Mouse (Mus musculus): ENCODE measurements around the gene Sap30l. TPM values are rescaled to one million over a fixed set of nuclear protein-coding genes. Genes with fewer than 3 reads are reported as not detected.
A peak's percentile ranks its signal among the peaks of the same experiment; 100 is the strongest.
"Not testable (repeated sequence)": the region's sequence is repeated elsewhere in the genome, so short reads cannot be mapped to it uniquely, and the experiment has no call there.

Gene Sap30l
- polyA plus RNA-seq, 2 experiments, result 20.7 to 31.4 TPM

DNA sequence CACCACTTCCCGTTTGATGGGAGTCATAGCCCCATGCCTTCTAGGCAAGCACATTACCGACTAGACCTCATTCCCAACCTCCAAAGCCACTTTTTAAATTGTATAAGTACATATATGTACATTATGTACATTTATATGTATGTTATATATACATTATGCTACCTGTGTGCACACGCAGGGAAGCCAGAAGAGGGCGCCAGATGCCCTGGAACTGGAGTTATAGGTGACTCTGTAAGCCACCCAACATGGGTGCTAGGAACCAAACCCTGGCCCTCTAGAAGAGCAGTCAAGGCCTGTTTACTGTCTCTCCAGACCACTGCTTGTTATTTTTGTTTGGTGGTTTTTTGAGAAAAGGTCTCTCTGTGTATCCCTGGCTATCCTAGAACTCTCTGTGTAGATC lies 16.8 kb downstream of the Sap30l start:
- Histone ChIP-seq H3K4me3 (replicated peaks; ENCODE audit: low read length) (no peak overlapping the region), H3K9me3 (ENCODE audit: control insufficient read depth, low read length) (no peaks in the 10 kb centered on the region), H3K36me3 (ENCODE audit: control insufficient read depth, insufficient read depth, low read length) (no peaks in the 10 kb centered on the region), H3K4me1 (ENCODE audit: control insufficient read depth, insufficient read depth, low read length) (no peaks in the 10 kb centered on the region), H3K27ac (replicated peaks; ENCODE audit: low read depth, low read length) (no peak overlapping the region), H3K4me2 (replicated peaks; ENCODE audit: low read depth, low read length, severe bottlenecking) (no peak overlapping the region), H3K9ac (ENCODE audit: low read depth, low read length, severe bottlenecking) (no peak overlapping the region), H3K27me3 (ENCODE audit: control insufficient read depth, insufficient read depth, low read length) (no peaks in the 10 kb centered on the region)
- ATAC-seq (ENCODE audit: low FRiP score, low read depth), result no peak
- DNase-seq (ENCODE audit: low spot score), result no peak
- WGBS, result 75% methylated on average over 4 of the region's 4 CpGs
- TF ChIP-seq POLR2A (IDR thresholded peaks at IDR 0.05; ENCODE audit: borderline replicate concordance, extremely low read depth, insufficient read depth, insufficient read length), result no peak

DNA sequence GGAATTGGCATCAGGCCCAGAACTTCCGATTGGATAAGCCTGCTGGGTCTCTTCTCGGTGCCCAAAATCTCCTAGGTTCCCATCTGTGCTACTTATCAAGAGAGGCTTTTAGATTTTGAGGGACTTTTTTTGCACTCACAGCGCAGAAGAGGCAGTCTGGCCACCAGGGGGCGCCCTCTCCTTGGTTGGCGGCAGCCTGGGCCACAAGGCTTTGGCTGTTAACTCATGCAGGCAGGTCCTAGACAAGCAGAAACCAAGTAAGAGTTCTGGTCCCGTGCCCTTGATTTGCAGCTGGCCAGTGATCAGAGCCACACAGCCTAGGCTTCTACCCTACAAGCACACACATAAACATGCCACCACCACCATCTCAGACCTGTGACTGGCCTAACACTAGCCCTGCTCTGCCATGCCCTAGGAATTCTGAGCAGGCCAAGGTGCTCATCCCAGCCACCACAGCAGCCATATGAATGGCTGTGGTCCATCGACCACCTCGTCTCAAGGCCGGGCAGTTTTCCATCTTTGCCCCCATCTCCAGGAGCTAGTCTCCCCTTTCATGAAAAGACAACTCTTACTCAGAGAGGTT lies 18.7 kb downstream of the Sap30l start:
- TF ChIP-seq POLR2A (IDR thresholded peaks at IDR 0.05; ENCODE audit: borderline replicate concordance, extremely low read depth, insufficient read depth, insufficient read length), result no peak
- DNase-seq (ENCODE audit: low spot score) (peak; percentile 80), ATAC-seq (ENCODE audit: low FRiP score, low read depth) (peak; percentile 61; the same call in 1 of the 2 replicates)
- 27% methylated on average over 9 of the region's 9 CpGs for WGBS
- H3K4me2 ChIP-seq (replicated peaks; ENCODE audit: low read depth, low read length, severe bottlenecking), result no peak overlapping the region
- H3K4me1 ChIP-seq (ENCODE audit: control insufficient read depth, insufficient read depth, low read length), result peaks cover 10% of the 10 kb centered on the region
- H3K9ac ChIP-seq (ENCODE audit: low read depth, low read length, severe bottlenecking), result no peak overlapping the region
- peaks cover 4% of the 10 kb centered on the region; the same call in 1 of the 2 replicates for H3K27me3 ChIP-seq (ENCODE audit: control insufficient read depth, insufficient read depth, low read length)
- H3K9me3 ChIP-seq (ENCODE audit: control insufficient read depth, low read length), result no peaks in the 10 kb centered on the region
- no peaks in the 10 kb centered on the region for H3K36me3 ChIP-seq (ENCODE audit: control insufficient read depth, insufficient read depth, low read length)
- H3K4me3 ChIP-seq (replicated peaks; ENCODE audit: low read length), result no peak overlapping the region
- no peak overlapping the region for H3K27ac ChIP-seq (replicated peaks; ENCODE audit: low read depth, low read length)

- not testable (repeated sequence) for H3K36me3 ChIP-seq (ENCODE audit: control insufficient read depth, insufficient read depth, low read length); H3K9ac ChIP-seq (ENCODE audit: low read depth, low read length, severe bottlenecking); DNase-seq (ENCODE audit: low spot score); H3K4me3 ChIP-seq (replicated peaks; ENCODE audit: low read length); ATAC-seq (ENCODE audit: low FRiP score, low read depth); H3K4me2 ChIP-seq (replicated peaks; ENCODE audit: low read depth, low read length, severe bottlenecking); H3K9me3 ChIP-seq (ENCODE audit: control insufficient read depth, low read length); H3K27ac ChIP-seq (replicated peaks; ENCODE audit: low read depth, low read length)
- Histone ChIP-seq H3K27me3 (ENCODE audit: control insufficient read depth, insufficient read depth, low read length) (peaks cover 21% of the 10 kb centered on the region), H3K4me1 (ENCODE audit: control insufficient read depth, insufficient read depth, low read length) (peaks cover 22% of the 10 kb centered on the region)
- 98% methylated on average over 2 of the region's 2 CpGs for WGBS
These were observed 21.7 kb downstream of the Sap30l start for GRCm38 (mm10) chr11:57823159-57823558.

GRCm38 (mm10) chr11:57823714-57824113 lies 22.3 kb downstream of the Sap30l start:
- Histone ChIP-seq H3K9ac (ENCODE audit: low read depth, low read length, severe bottlenecking) (no peak overlapping the region), H3K27ac (replicated peaks; ENCODE audit: low read depth, low read length) (no peak overlapping the region), H3K9me3 (ENCODE audit: control insufficient read depth, low read length) (no peaks in the 10 kb centered on the region), H3K36me3 (ENCODE audit: control insufficient read depth, insufficient read depth, low read length) (no peaks in the 10 kb centered on the region), H3K27me3 (ENCODE audit: control insufficient read depth, insufficient read depth, low read length) (peaks cover 26% of the 10 kb centered on the region), H3K4me1 (ENCODE audit: control insufficient read depth, insufficient read depth, low read length) (peaks cover 26% of the 10 kb centered on the region), H3K4me3 (replicated peaks; ENCODE audit: low read length) (no peak overlapping the region), H3K4me2 (replicated peaks; ENCODE audit: low read depth, low read length, severe bottlenecking) (no peak overlapping the region)
- WGBS, result 61% methylated on average over 7 of the region's 7 CpGs
- no peak for ATAC-seq (ENCODE audit: low FRiP score, low read depth)
- no peak for DNase-seq (ENCODE audit: low spot score)
- TF ChIP-seq POLR2A (IDR thresholded peaks at IDR 0.05; ENCODE audit: borderline replicate concordance, extremely low read depth, insufficient read depth, insufficient read length), result no peak

DNA sequence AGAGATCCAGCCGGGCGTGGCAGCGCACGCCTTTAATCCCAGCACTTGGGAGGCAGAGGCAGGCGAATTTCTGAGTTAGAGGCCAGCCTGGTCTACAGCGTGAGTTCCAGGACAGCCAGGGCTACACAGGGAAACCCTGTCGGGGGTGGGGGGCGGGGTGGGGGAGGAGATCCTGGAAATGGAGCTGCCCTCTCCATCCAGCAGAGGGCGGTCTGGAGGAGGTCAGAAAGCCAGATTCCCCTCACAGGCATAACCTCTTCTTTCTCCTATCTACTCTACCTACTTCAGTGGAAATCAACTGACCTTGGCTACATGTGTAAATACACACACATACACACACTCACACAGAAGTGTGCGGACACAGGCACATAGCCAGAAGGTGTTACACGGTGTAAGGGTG lies 23.8 kb downstream of the Sap30l start:
- not testable (repeated sequence) for H3K27ac ChIP-seq (replicated peaks; ENCODE audit: low read depth, low read length); H3K4me2 ChIP-seq (replicated peaks; ENCODE audit: low read depth, low read length, severe bottlenecking); H3K9ac ChIP-seq (ENCODE audit: low read depth, low read length, severe bottlenecking); H3K4me3 ChIP-seq (replicated peaks; ENCODE audit: low read length); DNase-seq (ENCODE audit: low spot score); H3K36me3 ChIP-seq (ENCODE audit: control insufficient read depth, insufficient read depth, low read length); H3K9me3 ChIP-seq (ENCODE audit: control insufficient read depth, low read length); ATAC-seq (ENCODE audit: low FRiP score, low read depth)
- Histone ChIP-seq H3K27me3 (ENCODE audit: control insufficient read depth, insufficient read depth, low read length) (peaks cover 41% of the 10 kb centered on the region), H3K4me1 (ENCODE audit: control insufficient read depth, insufficient read depth, low read length) (peaks cover 31% of the 10 kb centered on the region)
- 55% methylated on average over 11 of the region's 11 CpGs for WGBS
